Mouse (Mus musculus): ENCODE measurements around the gene Bpi. TPM values are rescaled to one million over a fixed set of nuclear protein-coding genes. Genes with fewer than 3 reads are reported as not detected.

The Bpi gene
- polyA plus RNA-seq, 1 experiment from 2014 or later, result not detected

DNA sequence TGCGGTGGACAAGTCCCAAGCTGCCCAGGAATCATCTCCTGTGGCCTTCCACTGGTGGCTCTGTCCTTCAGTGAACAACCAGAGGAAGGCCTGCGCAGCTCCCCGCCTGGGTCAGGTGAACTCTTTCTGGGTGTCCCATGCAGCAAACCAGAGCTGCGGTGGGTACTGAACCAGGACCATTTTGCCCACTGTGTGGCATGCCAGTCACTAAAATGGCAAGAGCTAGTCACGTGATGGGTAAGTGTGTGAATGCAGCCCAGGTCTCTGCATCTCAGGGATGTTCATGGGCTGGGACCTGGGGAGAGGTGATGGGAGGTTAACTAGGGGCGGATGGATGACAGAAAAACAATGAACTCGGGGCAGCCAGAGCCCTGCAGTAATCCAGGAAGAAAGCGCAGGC, 12.1 kb downstream of the Bpi start:
- no peak overlapping the region for H3K4me2 ChIP-seq
- H3K4me3 ChIP-seq (replicated peaks), result no peak overlapping the region
- H3K27ac ChIP-seq, result no peak overlapping the region
- H3K9me3 ChIP-seq, result no peaks in the 10 kb centered on the region
- no peak for ATAC-seq (ENCODE audit: insufficient number of reproducible peaks, insufficient read depth, low FRiP score, low TSS enrichment, low read depth)
- H3K9ac ChIP-seq (replicated peaks), result no peak overlapping the region
- peaks cover 7% of the 10 kb centered on the region for H3K4me1 ChIP-seq (replicated peaks)
- H3K27me3 ChIP-seq, result 0 out of 2 replicates have a peak, but pooled peaks cover 9% of the 10 kb centered on the region
- 82% methylated on average over 8 of the region's 8 CpGs for WGBS
- no peaks in the 10 kb centered on the region for H3K36me3 ChIP-seq

DNA sequence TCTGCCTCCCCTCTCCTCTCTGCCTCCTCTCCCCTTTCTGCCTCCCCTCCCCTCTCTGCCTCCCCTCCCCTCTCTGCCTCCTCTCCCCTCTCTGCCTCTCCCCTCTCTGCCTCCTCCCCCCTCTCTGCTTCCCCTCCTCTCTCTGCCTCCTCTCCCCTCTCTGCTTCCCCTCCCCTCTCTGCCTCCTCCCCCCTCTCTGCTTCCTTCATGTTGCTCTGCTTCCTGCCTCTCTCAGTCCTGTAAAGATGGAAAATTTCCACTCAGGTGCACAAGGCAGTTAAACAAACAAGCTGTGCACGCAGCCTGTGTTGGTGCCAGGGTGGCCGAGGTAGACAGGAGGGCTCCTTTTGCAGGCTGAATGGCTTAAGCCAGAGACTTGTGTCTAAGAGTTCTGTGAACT, 15.8 kb downstream of the Bpi start:
- ATAC-seq (ENCODE audit: insufficient number of reproducible peaks, insufficient read depth, low FRiP score, low TSS enrichment, low read depth), result no peak
- Histone ChIP-seq H3K4me1 (replicated peaks) (peaks cover 7% of the 10 kb centered on the region), H3K4me2 (no peak overlapping the region), H3K27ac (peak overlapping the region; percentile 80), H3K9ac (replicated peaks) (no peak overlapping the region), H3K27me3 (0 out of 2 replicates have a peak, but pooled peaks cover 9% of the 10 kb centered on the region), H3K36me3 (no peaks in the 10 kb centered on the region), H3K4me3 (replicated peaks) (no peak overlapping the region), H3K9me3 (no peaks in the 10 kb centered on the region)
- WGBS, result 18% methylated on average over 2 of the region's 2 CpGs

GRCm38 (mm10) chr2:158275349-158275748, 17.5 kb downstream of the Bpi start:
- Histone ChIP-seq H3K4me1 (replicated peaks) (peaks cover 7% of the 10 kb centered on the region), H3K36me3 (no peaks in the 10 kb centered on the region), H3K4me3 (replicated peaks) (no peak overlapping the region), H3K9ac (replicated peaks) (no peak overlapping the region), H3K9me3 (no peaks in the 10 kb centered on the region), H3K27ac (no peak overlapping the region), H3K4me2 (no peak overlapping the region), H3K27me3 (0 out of 2 replicates have a peak, but pooled peaks cover 2% of the 10 kb centered on the region)
- 94% methylated on average over 3 of the region's 3 CpGs for WGBS
- no peak for ATAC-seq (ENCODE audit: insufficient number of reproducible peaks, insufficient read depth, low FRiP score, low TSS enrichment, low read depth)

DNA sequence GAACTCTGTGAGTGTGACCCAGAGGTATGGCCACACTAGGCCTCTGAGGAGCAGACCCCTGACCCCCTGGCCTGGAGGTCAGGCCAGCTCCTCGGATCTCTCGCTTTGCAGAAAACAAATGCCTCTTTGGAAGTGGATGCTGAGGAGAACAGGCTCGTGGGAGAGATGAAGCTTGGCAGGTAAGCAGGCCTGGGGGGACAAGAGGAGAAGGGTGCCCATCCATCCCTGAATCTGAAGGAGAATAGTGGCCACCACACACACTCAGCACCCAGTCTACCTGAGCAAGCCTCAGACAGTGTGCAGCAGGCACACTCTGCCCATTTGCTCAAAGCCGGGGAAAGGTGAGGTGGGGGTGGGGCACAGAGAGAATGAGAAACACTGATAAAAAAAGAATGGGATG, 17.9 kb downstream of the Bpi start:
- Histone ChIP-seq H3K4me3 (replicated peaks) (no peak overlapping the region), H3K36me3 (no peaks in the 10 kb centered on the region), H3K9me3 (no peaks in the 10 kb centered on the region), H3K4me2 (no peak overlapping the region), H3K27me3 (no peaks in the 10 kb centered on the region), H3K9ac (replicated peaks) (no peak overlapping the region), H3K27ac (no peak overlapping the region), H3K4me1 (replicated peaks) (peaks cover 7% of the 10 kb centered on the region)
- WGBS, result 65% methylated on average over 4 of the region's 4 CpGs
- ATAC-seq (ENCODE audit: insufficient number of reproducible peaks, insufficient read depth, low FRiP score, low TSS enrichment, low read depth), result no peak

- H3K27ac ChIP-seq, result no peak overlapping the region
- H3K27me3 ChIP-seq, result no peaks in the 10 kb centered on the region
- no peak overlapping the region for H3K4me2 ChIP-seq
- no peaks in the 10 kb centered on the region for H3K9me3 ChIP-seq
- H3K4me1 ChIP-seq (replicated peaks), result peaks cover 7% of the 10 kb centered on the region
- no peak for ATAC-seq (ENCODE audit: insufficient number of reproducible peaks, insufficient read depth, low FRiP score, low TSS enrichment, low read depth)
- no peak overlapping the region for H3K9ac ChIP-seq (replicated peaks)
- 66% methylated on average over 6 of the region's 6 CpGs for WGBS
- no peak overlapping the region for H3K4me3 ChIP-seq (replicated peaks)
- H3K36me3 ChIP-seq, result no peaks in the 10 kb centered on the region
Measured at GRCm38 (mm10) chr2:158276451-158276850, 18.6 kb downstream of the Bpi start.

DNA sequence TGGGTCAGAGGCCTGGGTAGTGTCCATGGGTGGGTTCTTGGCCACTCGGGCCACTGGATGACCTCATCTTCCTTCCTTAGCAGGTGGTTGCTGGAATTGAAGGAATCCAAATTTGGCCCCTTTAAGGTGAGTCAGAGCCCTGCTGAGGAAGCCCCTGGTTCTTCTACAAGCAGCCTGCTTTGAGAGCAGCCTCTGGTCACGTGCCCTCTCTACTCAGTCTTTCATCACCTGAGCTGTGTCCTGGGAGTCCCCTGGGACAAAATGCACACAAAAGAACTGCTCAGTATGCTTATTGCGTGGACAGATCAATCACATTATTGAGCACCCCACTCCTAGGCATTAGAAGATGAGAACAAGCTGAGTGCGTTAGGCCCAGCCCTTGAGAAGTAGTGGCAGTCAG, 19.0 kb downstream of the Bpi start:
- Histone ChIP-seq H3K9ac (replicated peaks) (no peak overlapping the region), H3K4me2 (no peak overlapping the region), H3K4me1 (replicated peaks) (peaks cover 10% of the 10 kb centered on the region), H3K9me3 (no peaks in the 10 kb centered on the region), H3K27me3 (no peaks in the 10 kb centered on the region), H3K27ac (no peak overlapping the region), H3K36me3 (no peaks in the 10 kb centered on the region), H3K4me3 (replicated peaks) (no peak overlapping the region)
- WGBS, result 80% methylated on average over 4 of the region's 4 CpGs
- ATAC-seq (ENCODE audit: insufficient number of reproducible peaks, insufficient read depth, low FRiP score, low TSS enrichment, low read depth), result no peak

DNA sequence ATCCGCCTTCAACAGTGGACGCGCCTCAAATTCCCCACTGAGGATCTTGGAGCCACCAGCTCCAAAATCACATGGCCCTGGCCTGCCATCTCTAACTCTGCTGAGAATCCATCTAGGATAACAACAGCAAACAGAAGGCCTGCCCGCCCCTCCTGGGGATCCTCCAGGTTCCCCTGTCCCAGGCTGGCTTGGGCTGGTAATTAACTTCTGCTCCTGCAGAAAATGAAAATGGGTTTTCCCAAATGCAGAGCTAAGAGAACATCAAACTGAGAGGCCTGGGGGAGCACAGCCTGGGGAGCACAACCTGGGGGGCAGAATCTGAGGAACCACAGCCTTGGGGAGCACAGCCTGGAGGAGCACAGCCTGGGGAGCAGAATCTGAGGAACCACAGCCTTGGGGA, 21.8 kb downstream of the Bpi start:
- no peak overlapping the region for H3K4me3 ChIP-seq (replicated peaks)

DNA sequence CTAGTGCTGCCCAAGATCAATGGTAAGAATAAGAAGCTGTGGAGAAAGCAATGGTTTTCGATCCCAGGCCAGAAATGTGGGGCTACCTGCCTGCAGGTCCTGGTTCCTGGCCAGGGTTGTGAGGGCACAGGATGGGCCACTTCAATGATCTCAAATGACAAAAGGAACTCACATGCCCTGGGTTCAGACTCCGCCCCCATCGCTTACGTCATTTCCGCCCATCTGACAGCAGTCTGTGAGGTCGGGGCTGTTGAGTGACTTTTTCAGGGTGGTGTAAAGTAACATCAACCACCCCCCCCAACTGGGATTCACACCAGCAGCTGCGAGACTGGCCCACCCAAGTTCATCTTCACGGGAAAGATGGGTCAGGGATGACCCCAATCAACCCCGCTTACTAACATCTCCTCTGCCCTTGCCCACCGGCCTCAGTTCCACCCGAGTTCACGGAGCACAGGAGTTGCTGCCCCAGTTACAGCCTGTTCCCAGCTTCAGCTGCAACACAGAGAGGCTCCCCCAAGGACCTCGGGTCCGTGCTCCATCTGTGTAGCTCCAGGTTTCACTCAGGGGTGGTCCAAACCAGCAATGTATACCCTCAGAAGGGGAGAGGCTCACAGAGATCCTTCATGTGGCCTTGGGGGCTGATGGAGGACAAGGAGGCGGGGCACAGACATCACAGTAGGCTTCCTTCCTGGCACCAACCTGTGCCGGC, 23.8 kb downstream of the Bpi start:
- peaks cover 20% of the 10 kb centered on the region for H3K4me1 ChIP-seq (replicated peaks)
- no peak overlapping the region for H3K27ac ChIP-seq
- H3K9ac ChIP-seq (replicated peaks), result no peak overlapping the region
- H3K4me3 ChIP-seq (replicated peaks), result no peak overlapping the region
- no peak overlapping the region for H3K4me2 ChIP-seq
- no peak for ATAC-seq (ENCODE audit: insufficient number of reproducible peaks, insufficient read depth, low FRiP score, low TSS enrichment, low read depth)
- 57% methylated on average over 16 of the region's 16 CpGs for WGBS
- H3K36me3 ChIP-seq, result no peaks in the 10 kb centered on the region
- H3K27me3 ChIP-seq, result no peaks in the 10 kb centered on the region
- H3K9me3 ChIP-seq, result no peaks in the 10 kb centered on the region

More for the DNA sequence above, 21.8 kb downstream of the Bpi start:
- no peak overlapping the region for H3K9ac ChIP-seq (replicated peaks)
- WGBS, result 89% methylated on average over 4 of the region's 4 CpGs
- peaks cover 20% of the 10 kb centered on the region for H3K4me1 ChIP-seq (replicated peaks)
- no peaks in the 10 kb centered on the region for H3K27me3 ChIP-seq
- H3K4me2 ChIP-seq, result no peak overlapping the region
- H3K9me3 ChIP-seq, result no peaks in the 10 kb centered on the region
- no peak overlapping the region for H3K27ac ChIP-seq
- H3K36me3 ChIP-seq, result no peaks in the 10 kb centered on the region
- no peak for ATAC-seq (ENCODE audit: insufficient number of reproducible peaks, insufficient read depth, low FRiP score, low TSS enrichment, low read depth)

DNA sequence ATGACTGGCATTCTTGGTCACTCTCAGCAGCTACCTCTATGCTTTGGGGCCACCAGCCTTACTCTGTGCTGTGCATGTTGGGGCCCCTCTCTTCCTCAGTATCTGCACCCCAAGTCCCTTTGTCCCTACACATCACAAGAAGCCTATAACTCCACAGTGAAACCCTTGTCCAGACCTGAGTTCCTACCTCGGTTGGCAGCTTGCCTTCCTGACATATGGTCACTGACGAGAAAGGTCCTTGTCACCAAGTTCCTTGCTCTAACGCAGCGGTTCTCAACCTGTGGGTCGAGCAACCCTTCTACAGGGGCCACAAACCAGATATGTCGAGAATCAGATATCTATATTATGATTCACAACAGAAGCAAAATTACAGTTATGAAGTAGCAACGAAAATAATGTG, 25.2 kb downstream of the Bpi start:
- H3K9ac ChIP-seq (replicated peaks), result no peak overlapping the region
- WGBS, result 78% methylated on average over 7 of the region's 7 CpGs
- H3K4me3 ChIP-seq (replicated peaks), result no peak overlapping the region
- no peak overlapping the region for H3K4me2 ChIP-seq
- no peaks in the 10 kb centered on the region for H3K27me3 ChIP-seq
- H3K36me3 ChIP-seq, result no peaks in the 10 kb centered on the region
- no peak for ATAC-seq (ENCODE audit: insufficient number of reproducible peaks, insufficient read depth, low FRiP score, low TSS enrichment, low read depth)
- peaks cover 20% of the 10 kb centered on the region for H3K4me1 ChIP-seq (replicated peaks)
- no peaks in the 10 kb centered on the region for H3K9me3 ChIP-seq
- no peak overlapping the region for H3K27ac ChIP-seq

DNA sequence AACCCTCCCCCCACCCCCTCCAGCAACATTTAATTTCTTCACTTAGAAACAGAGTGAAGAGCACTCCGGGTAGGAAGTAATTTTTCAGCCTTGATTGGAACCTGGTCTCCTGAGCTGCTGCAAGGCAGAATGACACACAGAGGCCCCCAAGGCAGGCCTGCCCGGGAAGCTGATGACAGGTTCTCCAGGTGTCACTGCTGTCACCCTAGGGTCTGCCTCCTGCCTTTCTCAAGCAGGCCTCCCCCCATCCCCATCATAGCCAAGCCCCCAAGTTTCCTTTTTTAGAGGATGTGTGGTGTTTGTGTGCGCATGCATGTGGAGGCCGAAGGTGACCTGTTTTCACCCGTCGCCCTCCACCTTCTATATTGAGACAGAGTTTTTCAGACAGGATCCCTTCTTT, 25.9 kb downstream of the Bpi start:
- WGBS, result 68% methylated on average over 6 of the region's 6 CpGs
- ATAC-seq (ENCODE audit: insufficient number of reproducible peaks, insufficient read depth, low FRiP score, low TSS enrichment, low read depth), result no peak

GRCm38 (mm10) chr2:158284571-158284970, 26.7 kb downstream of the Bpi start:
- no peak for ATAC-seq (ENCODE audit: insufficient number of reproducible peaks, insufficient read depth, low FRiP score, low TSS enrichment, low read depth)
- 21% methylated on average over 11 of the region's 11 CpGs for WGBS
- H3K27ac ChIP-seq, result 0 out of 2 replicates have a peak overlapping the region, but pooled peaks have one; percentile 23
- H3K4me2 ChIP-seq, result no peak overlapping the region
- H3K9me3 ChIP-seq, result no peaks in the 10 kb centered on the region
- no peak overlapping the region for H3K4me3 ChIP-seq (replicated peaks)
- H3K36me3 ChIP-seq, result no peaks in the 10 kb centered on the region
- no peaks in the 10 kb centered on the region for H3K27me3 ChIP-seq
- H3K9ac ChIP-seq (replicated peaks), result no peak overlapping the region
- H3K4me1 ChIP-seq (replicated peaks), result peaks cover 20% of the 10 kb centered on the region

More for the DNA sequence above, 25.9 kb downstream of the Bpi start:
- peaks cover 20% of the 10 kb centered on the region for H3K4me1 ChIP-seq (replicated peaks)
- no peak overlapping the region for H3K9ac ChIP-seq (replicated peaks)
- no peaks in the 10 kb centered on the region for H3K9me3 ChIP-seq
- no peak overlapping the region for H3K27ac ChIP-seq
- no peaks in the 10 kb centered on the region for H3K36me3 ChIP-seq
- H3K27me3 ChIP-seq, result no peaks in the 10 kb centered on the region
- H3K4me2 ChIP-seq, result no peak overlapping the region
- no peak overlapping the region for H3K4me3 ChIP-seq (replicated peaks)

GRCm38 (mm10) chr2:158285655-158286054, 27.8 kb downstream of the Bpi start:
- no peak overlapping the region for H3K27ac ChIP-seq
- H3K36me3 ChIP-seq, result no peaks in the 10 kb centered on the region
- peaks cover 20% of the 10 kb centered on the region for H3K4me1 ChIP-seq (replicated peaks)
- no peak overlapping the region for H3K9ac ChIP-seq (replicated peaks)
- no peaks in the 10 kb centered on the region for H3K9me3 ChIP-seq
- no peak overlapping the region for H3K4me2 ChIP-seq
- 81% methylated on average over 6 of the region's 6 CpGs for WGBS
- H3K4me3 ChIP-seq (replicated peaks), result no peak overlapping the region
- H3K27me3 ChIP-seq, result no peaks in the 10 kb centered on the region
- no peak for ATAC-seq (ENCODE audit: insufficient number of reproducible peaks, insufficient read depth, low FRiP score, low TSS enrichment, low read depth)

Data from limb, embryonic 12.5 days (tissue).